Mouse (Mus musculus) cortical plate, adult 2 months (tissue): ENCODE data around the gene Thoc6.

ENCODE experiments used
- CTCF ChIP-seq: fragments of 200-500 bp; IDR thresholded peaks from 2 replicates; pipeline ENCODE4 v1.5.1; 2011; ENCODE audit warnings: mild to moderate bottlenecking, control low read depth, low read length; ENCODE audit not compliant: insufficient read depth; ENCODE audit errors: extremely low read depth
- POLR2A ChIP-seq: fragments of 200-500 bp; IDR thresholded peaks from 2 replicates; pipeline ENCODE4 v1.6.1; 2011; ENCODE audit warnings: mild to moderate bottlenecking, low read length, control low read depth; ENCODE audit not compliant: insufficient read depth; ENCODE audit errors: extremely low read depth

- TF ChIP-seq CTCF (no peak), POLR2A (no peak)
Measured at GRCm38 (mm10) chr17:23694491-23694890, 20.8 kb upstream of the Thoc6 start.
